Mouse (Mus musculus): ENCODE results near the gene Srgap2. TPM values are rescaled to one million over a fixed set of nuclear protein-coding genes. Genes with fewer than 3 reads are reported as not detected.
"Not testable (repeated sequence)": the region's sequence is repeated elsewhere in the genome, so short reads cannot be mapped to it uniquely, and the experiment has no call there.

The Srgap2 gene
- polyA plus RNA-seq (2016; fragmentation: Nextera tagmentation; extraction: Ambion mirVana), result 18.7 and 19.4 TPM in 2 replicates

- Histone ChIP-seq H3K27me3 (ENCODE audit: insufficient read depth, poor library complexity, severe bottlenecking) (no peaks in the 10 kb centered on the region), H3K36me3 (no peaks in the 10 kb centered on the region), H3K27ac (peak within 1 kb of the TSS; percentile 95), H3K9me3 (no peaks in the 10 kb centered on the region), H3K4me3 (peak within 1 kb of the TSS; percentile 91), H3K4me1 (peaks cover 38% of the 10 kb centered on the region)
- peak; percentile 99 for DNase-seq (ENCODE audit: low spot score)
- under 1% methylated on average over 44 of the region's 44 CpGs for WGBS
Measured at GRCm38 (mm10) chr1:131527281-131528080, at the start of gene Srgap2, which contains the start of gene Fam72a. TSS of gene Srgap2 (minus strand) at chr1:131527352. TSS of gene Fam72a (plus strand) at chr1:131527903.

- H3K9me3 ChIP-seq, result no peaks in the 10 kb centered on the region
- H3K4me1 ChIP-seq, result 0 out of 2 replicates have a peak, but pooled peaks cover 3% of the 10 kb centered on the region
- H3K27ac ChIP-seq, result no peak overlapping the region
- H3K36me3 ChIP-seq, result no peaks in the 10 kb centered on the region
- WGBS, result 88% methylated on average over 14 of the region's 14 CpGs
- peak; percentile 82 for DNase-seq (ENCODE audit: low spot score)
- no peak overlapping the region for H3K4me3 ChIP-seq
- no peaks in the 10 kb centered on the region for H3K27me3 ChIP-seq (ENCODE audit: insufficient read depth, poor library complexity, severe bottlenecking)
Measured at GRCm38 (mm10) chr1:131573721-131574120, 46.6 kb upstream of the Srgap2 start.

GRCm38 (mm10) chr1:131570391-131570790 is 43.2 kb upstream of the Srgap2 start:
- no peak overlapping the region for H3K27ac ChIP-seq
- H3K4me3 ChIP-seq, result no peak overlapping the region
- no peaks in the 10 kb centered on the region for H3K36me3 ChIP-seq
- WGBS, result 87% methylated on average over 4 of the region's 4 CpGs
- H3K27me3 ChIP-seq (ENCODE audit: insufficient read depth, poor library complexity, severe bottlenecking), result no peaks in the 10 kb centered on the region
- no peak for DNase-seq (ENCODE audit: low spot score)
- no peaks in the 10 kb centered on the region for H3K9me3 ChIP-seq
- no peaks in the 10 kb centered on the region for H3K4me1 ChIP-seq

- Histone ChIP-seq H3K4me1 (no peaks in the 10 kb centered on the region), H3K9me3 (no peaks in the 10 kb centered on the region), H3K36me3 (no peaks in the 10 kb centered on the region), H3K4me3 (no peak overlapping the region), H3K27me3 (ENCODE audit: insufficient read depth, poor library complexity, severe bottlenecking) (no peaks in the 10 kb centered on the region), H3K27ac (no peak overlapping the region)
- DNase-seq (ENCODE audit: low spot score), result no peak
- WGBS, result 68% methylated on average over 6 of the region's 6 CpGs
Measured at GRCm38 (mm10) chr1:131569721-131570120, 42.6 kb upstream of the Srgap2 start.

GRCm38 (mm10) chr1:131566056-131566455 is 38.9 kb upstream of the Srgap2 start:
- 46% methylated on average over 11 of the region's 11 CpGs for WGBS
- not testable (repeated sequence) for H3K4me1 ChIP-seq; DNase-seq (ENCODE audit: low spot score); H3K27ac ChIP-seq; H3K4me3 ChIP-seq; H3K27me3 ChIP-seq (ENCODE audit: insufficient read depth, poor library complexity, severe bottlenecking); H3K9me3 ChIP-seq; H3K36me3 ChIP-seq

DNA sequence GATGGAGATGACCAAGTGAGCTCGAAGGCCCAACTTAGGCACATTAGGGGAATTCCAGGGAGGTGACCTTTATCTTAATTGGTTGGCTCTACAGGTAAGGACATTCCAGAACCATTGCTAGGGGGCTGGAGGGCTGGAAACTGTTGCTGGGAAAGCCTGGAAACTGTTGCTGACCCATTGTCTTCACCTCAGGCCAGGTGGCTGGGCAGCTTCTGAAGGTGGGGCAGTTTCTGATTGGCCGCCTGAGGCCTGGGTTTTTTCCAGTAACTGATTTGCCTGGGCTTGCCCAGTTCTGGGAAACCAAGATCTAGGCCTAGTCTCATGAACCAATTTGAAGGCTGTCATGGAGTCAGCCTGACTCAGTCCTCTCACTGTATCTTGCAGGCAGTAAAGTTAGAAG is 34.9 kb upstream of the Srgap2 start:
- WGBS, result 87% methylated on average over 2 of the region's 2 CpGs
- H3K4me3 ChIP-seq, result no peak overlapping the region

GRCm38 (mm10) chr1:131560500-131560899 is 33.3 kb upstream of the Srgap2 start:
- DNase-seq (ENCODE audit: low spot score), result no peak
- H3K4me1 ChIP-seq, result peaks cover 6% of the 10 kb centered on the region; the same call in 1 of the 2 replicates
- H3K9me3 ChIP-seq, result no peaks in the 10 kb centered on the region
- H3K27ac ChIP-seq, result no peak overlapping the region
- no peaks in the 10 kb centered on the region for H3K27me3 ChIP-seq (ENCODE audit: insufficient read depth, poor library complexity, severe bottlenecking)
- H3K36me3 ChIP-seq, result no peaks in the 10 kb centered on the region
- H3K4me3 ChIP-seq, result no peak overlapping the region

More for the DNA sequence above, 34.9 kb upstream of the Srgap2 start:
- Histone ChIP-seq H3K36me3 (no peaks in the 10 kb centered on the region), H3K9me3 (no peaks in the 10 kb centered on the region), H3K27ac (no peak overlapping the region), H3K4me1 (peaks cover 6% of the 10 kb centered on the region; the same call in 1 of the 2 replicates), H3K27me3 (ENCODE audit: insufficient read depth, poor library complexity, severe bottlenecking) (no peaks in the 10 kb centered on the region)
- no peak for DNase-seq (ENCODE audit: low spot score)

DNA sequence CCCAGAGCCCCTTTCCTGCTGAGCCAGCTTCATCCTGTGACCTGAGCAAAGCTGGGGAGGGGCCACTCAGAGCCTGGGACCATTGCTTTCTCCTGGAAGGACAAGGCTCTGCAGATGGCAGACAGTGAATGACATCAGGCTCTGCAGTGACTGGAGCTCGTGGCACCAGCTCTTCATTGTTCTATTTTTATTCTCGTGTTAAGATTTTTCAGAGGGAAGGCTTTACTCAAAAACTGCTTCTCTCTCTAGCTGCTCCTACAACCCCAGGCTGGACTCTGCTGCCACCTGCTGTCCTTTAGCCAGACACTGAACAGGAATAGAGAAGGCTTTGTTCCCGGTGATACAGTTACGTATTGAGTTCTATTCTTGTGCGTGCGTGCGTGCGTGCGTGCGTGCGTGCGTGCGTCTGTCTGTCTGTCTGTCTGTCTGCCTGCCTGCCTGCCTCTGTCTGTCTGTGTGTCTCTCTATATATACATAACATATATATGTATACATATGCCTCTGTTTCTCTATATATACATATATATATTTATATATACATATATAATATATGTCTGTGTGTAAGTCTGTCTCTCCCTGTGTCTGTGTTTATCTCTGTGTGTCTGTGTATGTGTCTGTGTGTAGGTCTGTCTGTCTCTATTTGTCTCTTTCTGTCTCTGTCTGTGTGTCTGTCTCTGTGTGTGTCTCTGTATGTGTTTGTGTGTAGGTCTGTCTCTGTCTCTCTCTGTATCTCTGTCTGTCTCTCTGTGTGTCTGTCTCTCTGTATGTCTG is 28.1 kb upstream of the Srgap2 start:
- Histone ChIP-seq H3K27me3 (ENCODE audit: insufficient read depth, poor library complexity, severe bottlenecking) (no peaks in the 10 kb centered on the region), H3K4me3 (peak overlapping the region; percentile 29; the same call in 1 of the 2 replicates), H3K36me3 (no peaks in the 10 kb centered on the region), H3K9me3 (no peaks in the 10 kb centered on the region), H3K4me1 (peaks cover 6% of the 10 kb centered on the region), H3K27ac (peak overlapping the region; percentile 79)
- peak; percentile 94 for DNase-seq (ENCODE audit: low spot score)
- 20% methylated on average over 13 of the region's 13 CpGs for WGBS

GRCm38 (mm10) chr1:131553428-131553827 is 26.3 kb upstream of the Srgap2 start:
- no peak for DNase-seq (ENCODE audit: low spot score)
- Histone ChIP-seq H3K9me3 (no peaks in the 10 kb centered on the region), H3K4me3 (no peak overlapping the region), H3K4me1 (peaks cover 6% of the 10 kb centered on the region), H3K27me3 (ENCODE audit: insufficient read depth, poor library complexity, severe bottlenecking) (no peaks in the 10 kb centered on the region), H3K27ac (no peak overlapping the region), H3K36me3 (no peaks in the 10 kb centered on the region)

DNA sequence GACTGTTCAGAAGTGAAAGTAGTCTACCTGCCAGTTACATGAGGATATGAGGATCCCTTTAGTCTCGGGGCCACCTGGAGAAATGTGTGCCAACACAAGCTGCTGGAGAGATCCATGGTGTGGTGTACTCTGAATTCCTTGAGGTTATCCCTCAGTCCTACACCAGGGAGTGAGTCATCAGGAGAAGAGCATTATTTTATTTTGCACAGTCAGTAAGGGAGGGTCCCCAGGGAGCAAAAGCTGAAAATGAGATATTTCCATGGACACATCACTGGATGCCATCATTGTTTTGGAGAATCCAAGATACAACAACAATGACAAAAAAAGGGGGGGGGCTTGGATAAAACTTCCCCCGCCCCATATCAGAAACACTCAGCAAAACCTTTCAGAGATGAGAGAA is 24.8 kb upstream of the Srgap2 start:
- Histone ChIP-seq H3K36me3 (no peaks in the 10 kb centered on the region), H3K9me3 (no peaks in the 10 kb centered on the region), H3K4me1 (peaks cover 6% of the 10 kb centered on the region), H3K27ac (no peak overlapping the region), H3K27me3 (ENCODE audit: insufficient read depth, poor library complexity, severe bottlenecking) (no peaks in the 10 kb centered on the region), H3K4me3 (no peak overlapping the region)
- no peak for DNase-seq (ENCODE audit: low spot score)
- 83% methylated on average over 2 of the region's 2 CpGs for WGBS

- 48% methylated on average over 8 of the region's 8 CpGs for WGBS
- Histone ChIP-seq H3K9me3 (no peaks in the 10 kb centered on the region), H3K4me1 (no peaks in the 10 kb centered on the region; the same call in 1 of the 2 replicates), H3K36me3 (no peaks in the 10 kb centered on the region), H3K27me3 (ENCODE audit: insufficient read depth, poor library complexity, severe bottlenecking) (no peaks in the 10 kb centered on the region), H3K27ac (no peak overlapping the region), H3K4me3 (no peak overlapping the region)
- DNase-seq (ENCODE audit: low spot score), result no peak
Measured at GRCm38 (mm10) chr1:131548494-131549365, 21.6 kb upstream of the Srgap2 start.

- H3K27ac ChIP-seq, result no peak overlapping the region
- WGBS, result 70% methylated on average over 13 of the region's 13 CpGs
- no peaks in the 10 kb centered on the region for H3K27me3 ChIP-seq (ENCODE audit: insufficient read depth, poor library complexity, severe bottlenecking)
- no peak overlapping the region for H3K4me3 ChIP-seq
- H3K4me1 ChIP-seq, result no peaks in the 10 kb centered on the region; the same call in 1 of the 2 replicates
- no peaks in the 10 kb centered on the region for H3K36me3 ChIP-seq
- no peak for DNase-seq (ENCODE audit: low spot score)
- no peaks in the 10 kb centered on the region for H3K9me3 ChIP-seq
Measured at GRCm38 (mm10) chr1:131546798-131547690, 19.9 kb upstream of the Srgap2 start.

All from heart, embryonic 10.5 days (tissue).